Comparison of ENCODE assay signal across 10 mouse cellular contexts in genomic region chr16:72691909-72692308, GRCm38 (mm10).
DNase-seq lines count a peak whose midpoint lies in the region; ATAC-seq and TF ChIP-seq lines count a peak whose summit lies in the region.
"Had no signal": no experiment of that assay in that cellular context is flagged by ENCODE, and none has a peak within 500 bp of the region (broad histone marks: within the 10 kb centered on the region; RNA-seq: fewer than 3 reads in every experiment).

No protein-coding gene starts in this region.

- no peak overlapping the region for H3K4me3 ChIP-seq in heart, adult 2 months
- H3K4me3 ChIP-seq in heart, embryonic 10.5 days: no peak overlapping the region
- no peak overlapping the region for H3K4me3 ChIP-seq in hindbrain, postnatal 0 days (ENCODE audit: low read length)
- H3K4me3 ChIP-seq in thymus, adult 2 months (ENCODE audit: control insufficient read depth, insufficient read depth, low read length): no peak overlapping the region
- H3K4me3 ChIP-seq: erythroblast, embryonic 14.5 days; stomach, embryonic 15.5 days had no signal

- H3K36me3 ChIP-seq in heart, adult 2 months (ENCODE audit: control insufficient read depth, insufficient read depth, low read length): no peaks in the 10 kb centered on the region
- no peaks in the 10 kb centered on the region for H3K36me3 ChIP-seq in heart, embryonic 10.5 days
- no peaks in the 10 kb centered on the region for H3K36me3 ChIP-seq in hindbrain, postnatal 0 days (ENCODE audit: insufficient read depth, low read length)
- no peaks in the 10 kb centered on the region for H3K36me3 ChIP-seq in thymus, adult 2 months (ENCODE audit: control insufficient read depth, insufficient read depth, low read length)
- H3K36me3 ChIP-seq: stomach, embryonic 15.5 days had no signal

- intact Hi-C loops in heart, adult 2 months (cut with DNase I): no loop called here

- peak; percentile 29; the same call in 1 of the 2 replicates for TF ChIP-seq CTCF in heart, adult 2 months (IDR thresholded peaks at IDR 0.05)
- TF ChIP-seq CTCF in hindbrain, postnatal 0 days (IDR thresholded peaks at IDR 0.05; ENCODE audit: low read depth): peak; percentile 57
- TF ChIP-seq CTCF in thymus, adult 2 months (IDR thresholded peaks at IDR 0.05; ENCODE audit: borderline replicate concordance, control insufficient read depth, extremely low read depth, insufficient read depth, low read length, poor library complexity): no peak

- no peak for TF ChIP-seq EP300 in heart, adult 2 months (IDR thresholded peaks at IDR 0.05; ENCODE audit: insufficient read depth, low read depth, low read length)

- no peak for TF ChIP-seq POLR2A in heart, adult 2 months (IDR thresholded peaks at IDR 0.05; ENCODE audit: insufficient read depth, low read depth, low read length)
- no peak for TF ChIP-seq POLR2A in thymus, adult 2 months (IDR thresholded peaks at IDR 0.05; ENCODE audit: control insufficient read depth, extremely low read depth, insufficient read depth, low read length, poor library complexity)

- H3K9ac ChIP-seq in heart, adult 2 months (ENCODE audit: low read depth, low read length): no peak overlapping the region
- no peak overlapping the region for H3K9ac ChIP-seq in hindbrain, postnatal 0 days (replicated peaks; ENCODE audit: low read length)
- H3K9ac ChIP-seq: stomach, embryonic 15.5 days had no signal

- H3K79me2 ChIP-seq in heart, adult 2 months (replicated peaks; ENCODE audit: control insufficient read depth, insufficient read depth, low read length): no peaks in the 10 kb centered on the region

- 67% methylated on average over 3 of the region's 3 CpGs for WGBS in heart, adult 2 months
- 57% methylated on average over 3 of the region's 3 CpGs for WGBS in heart, embryonic 10.5 days
- 37% methylated on average over 3 of the region's 3 CpGs for WGBS in hindbrain, postnatal 0 days
- 73% methylated on average over 3 of the region's 3 CpGs for WGBS in thymus, adult 2 months

- no peak overlapping the region for H3K4me2 ChIP-seq in hindbrain, postnatal 0 days (ENCODE audit: low read depth, low read length)
- H3K4me2 ChIP-seq: liver, embryonic 11.5 days; stomach, embryonic 15.5 days had no signal

- H3K4me1 ChIP-seq in heart, adult 2 months (ENCODE audit: control insufficient read depth, insufficient read depth, low read length): no peaks in the 10 kb centered on the region
- H3K4me1 ChIP-seq in heart, embryonic 10.5 days: peaks cover 10% of the 10 kb centered on the region; the same call in 1 of the 2 replicates
- H3K4me1 ChIP-seq in hindbrain, postnatal 0 days (ENCODE audit: insufficient read depth, low read length): peaks cover 6% of the 10 kb centered on the region; the same call in 1 of the 2 replicates
- no peaks in the 10 kb centered on the region for H3K4me1 ChIP-seq in thymus, adult 2 months (replicated peaks; ENCODE audit: control insufficient read depth, insufficient read depth, low read length)

- H3K9me3 ChIP-seq in heart, embryonic 10.5 days: no peaks in the 10 kb centered on the region
- no peaks in the 10 kb centered on the region for H3K9me3 ChIP-seq in hindbrain, postnatal 0 days (ENCODE audit: low read length)
- H3K9me3 ChIP-seq: stomach, embryonic 15.5 days had no signal

- H3K27ac ChIP-seq in heart, adult 2 months: no peak overlapping the region
- no peak overlapping the region for H3K27ac ChIP-seq in heart, embryonic 10.5 days
- H3K27ac ChIP-seq in hindbrain, postnatal 0 days: no peak overlapping the region
- H3K27ac ChIP-seq in thymus, adult 2 months (ENCODE audit: control insufficient read depth, insufficient read depth, low read length): no peak overlapping the region
- H3K27ac ChIP-seq: stomach, embryonic 15.5 days had no signal

- no peak for DNase-seq in heart, adult 2 months
- DNase-seq in heart, embryonic 10.5 days (ENCODE audit: low spot score): no peak
- peak; percentile 41 for DNase-seq in retina, embryonic 14.5 days (ENCODE audit: low spot score)
- no peak for DNase-seq in retina, postnatal 1 day
- DNase-seq in hindbrain, postnatal 0 days (ENCODE audit: low spot score): peak; percentile 53
- DNase-seq in ovary, postnatal 14 days (ENCODE audit: low spot score): no peak
- no peak for DNase-seq in thymus, adult 2 months

- no peaks in the 10 kb centered on the region for H3K27me3 ChIP-seq in heart, adult 2 months (ENCODE audit: control insufficient read depth, insufficient read depth, low read length)
- no peaks in the 10 kb centered on the region for H3K27me3 ChIP-seq in heart, embryonic 10.5 days (ENCODE audit: insufficient read depth, poor library complexity, severe bottlenecking)
- no peaks in the 10 kb centered on the region for H3K27me3 ChIP-seq in hindbrain, postnatal 0 days (ENCODE audit: insufficient read depth, low read length)
- H3K27me3 ChIP-seq in thymus, adult 2 months (ENCODE audit: control insufficient read depth, insufficient read depth, low read length): no peaks in the 10 kb centered on the region
- H3K27me3 ChIP-seq: stomach, embryonic 15.5 days had no signal

- no peak for ATAC-seq in hindbrain, postnatal 0 days

Comparison
In these comparisons a context has a peak if more than half of its experiments do, and no peak if none do; other contexts are left out.
1. DNase-seq: peak in retina, embryonic 14.5 days (single experiment) and hindbrain, postnatal 0 days (single experiment); none in heart, adult 2 months (0 of 2), heart, embryonic 10.5 days (single experiment), retina, postnatal 1 day (single experiment), ovary, postnatal 14 days (single experiment) and thymus, adult 2 months (single experiment).